Mouse (Mus musculus) cortical plate, adult 2 months (tissue): Measurements from ENCODE around the gene Gfi1.

Experiments used
- CTCF ChIP-seq: fragments of 200-500 bp; IDR thresholded peaks from 2 replicates; pipeline ENCODE4 v1.5.1; 2011; ENCODE audit warnings: mild to moderate bottlenecking, control low read depth, low read length; ENCODE audit not compliant: insufficient read depth; ENCODE audit errors: extremely low read depth
- POLR2A ChIP-seq: fragments of 200-500 bp; IDR thresholded peaks from 2 replicates; pipeline ENCODE4 v1.6.1; 2011; ENCODE audit warnings: mild to moderate bottlenecking, low read length, control low read depth; ENCODE audit not compliant: insufficient read depth; ENCODE audit errors: extremely low read depth

- TF ChIP-seq CTCF (no peak), POLR2A (no peak)
Observed at GRCm38 (mm10) chr5:107772049-107772448, 46.2 kb upstream of the Gfi1 start.
